Mouse (Mus musculus) lung, embryonic 16.5 days (tissue): ENCODE measurements around the gene Klhl22. TPM values are rescaled to one million over a fixed set of nuclear protein-coding genes. Genes with fewer than 3 reads are reported as not detected.

Source experiments
- ATAC-seq: fragments of 200-750 bp; cut with Nextera tagmentation; 2 replicates; pipeline ENCODE4 v1.8.0; 2017; ENCODE audit warnings: low read depth, mild to moderate bottlenecking, moderate library complexity
- H3K27ac ChIP-seq: fragments of 300-500 bp; sonication (generic); 2 replicates; pipeline ENCODE4 v1.5.1; 2014; ENCODE audit warnings: mild to moderate bottlenecking, control low read depth, low read length
- H3K27me3 ChIP-seq: fragments of 300-500 bp; sonication (generic); 2 replicates; pipeline ENCODE4 v1.6.1; 2014; ENCODE audit warnings: low read depth, low read length, mixed read lengths; ENCODE audit not compliant: control insufficient read depth, insufficient read depth
- H3K36me3 ChIP-seq: fragments of 300-500 bp; sonication (generic); 2 replicates; pipeline ENCODE4 v1.6.1; 2014; ENCODE audit warnings: low read length; ENCODE audit not compliant: control insufficient read depth, insufficient read depth
- H3K4me1 ChIP-seq: fragments of 300-500 bp; sonication (generic); replicated peaks from 2 replicates; pipeline ENCODE4 v1.6.1; 2014; ENCODE audit warnings: low read length, mixed read lengths; ENCODE audit not compliant: control insufficient read depth, insufficient read depth
- H3K4me2 ChIP-seq: fragments of 300-500 bp; sonication (generic); 2 replicates; pipeline ENCODE4 v1.6.1; 2014; ENCODE audit warnings: low read depth, low read length, control low read depth
- H3K4me3 ChIP-seq: fragments of 300-500 bp; sonication (generic); 2 replicates; pipeline ENCODE4 v1.5.1; 2014; ENCODE audit warnings: mild to moderate bottlenecking, low read length, control low read depth
- H3K9ac ChIP-seq: fragments of 300-500 bp; sonication (generic); 2 replicates; pipeline ENCODE4 v1.6.1; 2014; ENCODE audit warnings: low read length, control low read depth
- H3K9me3 ChIP-seq: fragments of 300-500 bp; sonication (generic); 2 replicates; pipeline ENCODE4 v1.6.1; 2016; ENCODE audit warnings: low read length; ENCODE audit not compliant: control insufficient read depth
- WGBS: fragments of 180-500 bp; shearing (Covaris S2); extraction: QIAGEN DNeasy Blood & Tissue Kit; methylation state at CpG from one replicate; pipeline ENCODE4 v1.1.7; 2014; 5-methylcytosine and 5-hydroxymethylcytosine counted together
- polyA plus RNA-seq: library from polyadenylated mRNA; unstranded; fragments of >200 nt; fragmentation: Nextera tagmentation; extraction: Ambion mirVana; gene quantifications from 2 replicates; pipeline ENCODE4 v1.2.1, GENCODE M21; 2015

The Klhl22 gene
- polyA plus RNA-seq, 1 experiment from 2014 or later = 59.0 TPM

DNA sequence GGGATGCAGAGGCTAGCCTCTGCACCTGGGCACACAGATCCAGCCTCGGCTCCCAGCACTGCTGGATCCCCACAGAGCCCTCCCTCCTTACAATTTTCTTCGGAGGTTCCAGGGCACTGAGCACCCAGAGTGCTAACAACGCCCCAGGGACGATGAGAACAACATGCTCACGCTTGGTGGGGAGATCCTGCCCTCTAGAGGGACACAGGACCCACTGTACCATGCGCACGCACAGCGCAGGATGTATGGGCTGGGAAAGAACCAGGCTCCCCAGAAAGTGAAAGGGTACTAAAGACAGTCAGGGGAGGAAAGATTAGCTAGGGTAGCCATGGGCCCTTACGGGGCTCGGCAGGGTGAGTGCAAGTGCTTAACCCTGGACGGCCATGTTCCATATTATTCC is 72.4 kb downstream of the Klhl22 start:
- Histone ChIP-seq H3K27ac (no peak overlapping the region), H3K4me1 (peaks cover 5% of the 10 kb centered on the region), H3K9me3 (no peaks in the 10 kb centered on the region), H3K4me3 (no peak overlapping the region), H3K4me2 (no peak overlapping the region), H3K27me3 (peaks cover 60% of the 10 kb centered on the region), H3K9ac (no peak overlapping the region), H3K36me3 (no peaks in the 10 kb centered on the region)
- peak; percentile 37; the same call in 1 of the 2 replicates for ATAC-seq
- 18% methylated on average over 11 of the region's 11 CpGs for WGBS

DNA sequence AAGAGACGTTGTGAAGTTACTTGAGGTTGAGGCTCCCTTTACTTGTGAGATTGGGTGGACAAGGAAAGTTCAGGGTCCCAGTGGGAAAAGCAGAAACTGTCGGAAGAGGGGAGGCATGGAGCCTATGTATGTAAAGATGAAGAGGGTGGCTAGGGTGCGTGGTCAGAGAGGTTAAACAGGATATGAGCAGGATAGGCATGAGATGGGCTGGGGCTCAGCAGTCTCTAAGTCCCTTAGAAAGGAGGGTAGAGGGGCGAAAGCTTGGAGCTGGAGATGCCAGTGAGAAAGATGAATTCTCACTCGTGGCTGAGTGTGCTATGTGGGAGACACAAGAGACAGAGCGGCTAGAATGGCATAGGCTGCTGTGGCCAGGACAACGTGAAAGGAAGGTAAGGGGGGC is 73.4 kb downstream of the Klhl22 start, which contains the start of gene B830017H08Rik:
B830017H08Rik (plus strand) TSS at position 301 of the 400 bp plus-strand sequence.
- Histone ChIP-seq H3K27ac (no peak within 1 kb of the TSS), H3K4me1 (peaks cover 5% of the 10 kb centered on the region), H3K27me3 (peaks cover 60% of the 10 kb centered on the region), H3K9me3 (no peaks in the 10 kb centered on the region), H3K36me3 (no peaks in the 10 kb centered on the region), H3K4me2 (peak within 1 kb of the TSS; percentile 98), H3K9ac (peak within 1 kb of the TSS; percentile 64), H3K4me3 (peak within 1 kb of the TSS; percentile 61)
- WGBS = 27% methylated on average over 7 of the region's 7 CpGs
- ATAC-seq = no peak

DNA sequence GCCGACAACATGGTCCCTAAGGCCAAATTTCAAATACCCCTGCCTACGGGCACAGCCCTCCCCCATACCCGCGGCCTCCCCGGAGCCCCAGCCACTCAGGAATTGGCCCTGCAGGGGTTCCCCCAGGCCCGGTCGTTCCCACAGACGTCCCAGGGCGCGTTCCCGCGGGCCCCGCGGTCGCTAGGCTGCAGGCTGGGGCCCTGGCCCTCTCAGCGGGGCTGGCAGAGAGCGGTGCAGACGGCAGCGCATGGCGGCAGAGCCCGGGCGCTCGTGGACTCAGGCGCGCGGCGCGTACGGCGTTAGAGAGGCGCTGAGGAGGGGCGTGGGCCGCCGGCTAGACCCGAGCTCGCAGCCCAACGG is 73.9 kb downstream of the Klhl22 start:
- no peaks in the 10 kb centered on the region for H3K36me3 ChIP-seq
- peak overlapping the region; percentile 98 for H3K4me2 ChIP-seq
- ATAC-seq = peak; percentile 47
- under 1% methylated on average over 35 of the region's 37 CpGs for WGBS
- peak overlapping the region; percentile 64 for H3K9ac ChIP-seq
- no peak overlapping the region for H3K27ac ChIP-seq
- no peaks in the 10 kb centered on the region for H3K9me3 ChIP-seq
- peaks cover 5% of the 10 kb centered on the region for H3K4me1 ChIP-seq
- peak overlapping the region; percentile 61 for H3K4me3 ChIP-seq
- H3K27me3 ChIP-seq = peaks cover 60% of the 10 kb centered on the region

DNA sequence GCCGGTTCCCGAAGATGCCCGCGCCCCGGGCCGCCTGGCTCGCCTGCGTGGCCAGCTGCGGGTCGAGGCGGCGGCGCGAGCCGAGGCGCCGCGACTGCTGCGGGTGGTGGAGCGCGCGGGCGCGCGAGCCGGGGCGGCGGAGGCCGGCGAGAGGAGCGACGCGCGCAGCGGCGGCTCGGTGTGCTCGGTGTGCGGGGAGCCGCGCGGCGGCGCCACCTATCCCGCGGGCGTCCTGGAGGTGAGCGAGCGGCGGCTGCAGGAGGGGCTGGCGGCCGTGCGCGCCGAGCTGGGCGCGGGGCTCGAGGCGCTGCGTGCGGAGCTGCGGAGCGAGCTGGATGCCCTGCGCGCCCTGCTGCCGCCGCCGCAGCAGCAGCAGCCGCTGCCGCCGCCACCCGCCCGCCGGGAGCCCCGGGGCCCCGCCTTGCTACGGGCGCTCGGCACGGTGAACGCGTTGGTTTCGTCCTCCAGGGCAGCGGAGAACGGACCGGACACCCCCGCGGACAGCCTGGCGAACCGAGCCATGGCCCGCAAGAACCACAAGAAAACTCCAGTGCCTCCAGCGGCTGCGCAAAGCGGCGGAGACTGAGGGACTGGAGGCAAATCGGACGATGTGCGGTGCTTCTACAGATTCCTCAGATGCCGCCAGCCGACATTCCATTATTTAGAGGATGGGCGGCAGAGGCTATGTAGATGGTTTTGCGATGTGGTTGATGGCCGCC is 74.4 kb downstream of the Klhl22 start:
- H3K4me3 ChIP-seq = peak overlapping the region; percentile 61
- under 1% methylated on average over 56 of the region's 103 CpGs for WGBS
- H3K36me3 ChIP-seq = no peaks in the 10 kb centered on the region
- peaks cover 60% of the 10 kb centered on the region for H3K27me3 ChIP-seq
- peaks cover 5% of the 10 kb centered on the region for H3K4me1 ChIP-seq
- ATAC-seq = peak; percentile 29; the same call in 1 of the 2 replicates
- peak overlapping the region; percentile 98 for H3K4me2 ChIP-seq
- no peak overlapping the region for H3K27ac ChIP-seq
- peak overlapping the region; percentile 64 for H3K9ac ChIP-seq
- H3K9me3 ChIP-seq = no peaks in the 10 kb centered on the region

DNA sequence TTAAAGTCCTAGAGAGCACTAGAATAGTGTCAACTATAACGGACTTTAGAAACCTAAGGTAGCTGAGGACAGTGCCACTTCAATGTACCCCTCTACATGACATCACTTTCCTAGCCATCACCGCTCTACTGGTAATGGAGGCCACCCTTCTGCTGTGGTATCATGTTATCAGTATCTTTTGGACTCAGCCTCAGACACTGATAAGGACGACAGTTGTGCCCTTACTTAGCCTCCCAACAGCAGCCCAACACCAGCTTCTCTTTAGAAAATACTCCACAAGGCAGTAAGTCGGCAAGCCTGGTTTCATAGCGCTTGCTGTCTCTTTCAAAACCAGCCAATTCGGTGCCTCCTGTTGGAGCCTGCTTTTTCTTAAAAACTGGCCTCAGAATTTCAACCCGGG is 75.1 kb downstream of the Klhl22 start:
- Histone ChIP-seq H3K36me3 (no peaks in the 10 kb centered on the region), H3K9me3 (no peaks in the 10 kb centered on the region), H3K4me3 (peak overlapping the region; percentile 61), H3K27ac (no peak overlapping the region), H3K27me3 (peaks cover 60% of the 10 kb centered on the region), H3K4me2 (peak overlapping the region; percentile 98), H3K4me1 (peaks cover 5% of the 10 kb centered on the region), H3K9ac (no peak overlapping the region)
- no peak for ATAC-seq
- 41% methylated on average over 7 of the region's 7 CpGs for WGBS

DNA sequence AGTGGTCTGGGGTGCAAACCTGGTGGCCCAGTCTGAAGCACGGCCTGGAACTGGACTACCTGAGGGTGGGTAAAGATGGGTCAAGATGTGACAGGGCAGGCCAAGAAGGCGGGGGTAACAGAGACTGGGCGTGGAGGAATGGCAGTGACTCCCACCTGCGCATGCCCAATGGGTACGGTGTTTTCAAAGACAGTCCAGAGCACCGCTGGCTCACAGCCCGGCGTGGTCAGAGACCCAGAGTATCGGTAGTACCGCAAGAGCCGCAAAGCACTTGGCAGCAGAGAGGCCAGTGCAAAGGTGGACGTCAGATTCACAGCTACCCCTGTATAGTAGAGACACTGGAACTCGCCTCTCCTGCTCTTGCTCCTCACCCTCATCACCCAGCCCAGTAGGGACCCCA is 76.1 kb downstream of the Klhl22 start:
- Histone ChIP-seq H3K9me3 (no peaks in the 10 kb centered on the region), H3K27me3 (peaks cover 57% of the 10 kb centered on the region), H3K36me3 (no peaks in the 10 kb centered on the region), H3K4me2 (no peak overlapping the region), H3K4me3 (no peak overlapping the region), H3K27ac (no peak overlapping the region), H3K4me1 (peaks cover 5% of the 10 kb centered on the region), H3K9ac (no peak overlapping the region)
- no peak for ATAC-seq
- 51% methylated on average over 13 of the region's 13 CpGs for WGBS

DNA sequence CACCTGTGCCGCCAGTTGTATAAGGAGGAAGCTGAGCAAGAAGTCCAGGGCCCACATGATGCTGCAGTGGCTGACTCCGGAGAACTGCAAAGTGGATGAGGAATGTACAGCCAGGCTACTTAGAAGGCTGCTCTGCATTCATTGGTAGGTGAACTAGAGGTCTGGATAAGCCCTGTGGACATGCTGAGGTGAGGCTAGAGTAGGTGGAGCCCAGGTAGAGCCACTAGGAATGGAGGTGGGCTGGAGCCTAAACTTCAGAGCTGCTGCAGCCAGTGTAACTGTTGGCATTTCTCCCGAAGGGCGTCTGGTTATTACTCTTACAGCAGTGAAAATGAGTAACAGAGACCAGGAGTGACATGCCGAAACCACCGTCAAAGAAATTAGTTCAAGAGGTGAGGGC is 78.6 kb downstream of the Klhl22 start, which contains the start of gene Car15:
Car15 (minus strand) TSS at position 314 of the 400 bp plus-strand sequence.
- no peak within 1 kb of the TSS for H3K9ac ChIP-seq
- 67% methylated on average over 6 of the region's 6 CpGs for WGBS
- H3K27ac ChIP-seq = no peak within 1 kb of the TSS
- no peak for ATAC-seq
- peaks cover 33% of the 10 kb centered on the region for H3K27me3 ChIP-seq
- H3K9me3 ChIP-seq = no peaks in the 10 kb centered on the region
- peaks cover 19% of the 10 kb centered on the region for H3K36me3 ChIP-seq
- H3K4me1 ChIP-seq = peaks cover 5% of the 10 kb centered on the region
- H3K4me3 ChIP-seq = no peak within 1 kb of the TSS
- no peak within 1 kb of the TSS for H3K4me2 ChIP-seq

DNA sequence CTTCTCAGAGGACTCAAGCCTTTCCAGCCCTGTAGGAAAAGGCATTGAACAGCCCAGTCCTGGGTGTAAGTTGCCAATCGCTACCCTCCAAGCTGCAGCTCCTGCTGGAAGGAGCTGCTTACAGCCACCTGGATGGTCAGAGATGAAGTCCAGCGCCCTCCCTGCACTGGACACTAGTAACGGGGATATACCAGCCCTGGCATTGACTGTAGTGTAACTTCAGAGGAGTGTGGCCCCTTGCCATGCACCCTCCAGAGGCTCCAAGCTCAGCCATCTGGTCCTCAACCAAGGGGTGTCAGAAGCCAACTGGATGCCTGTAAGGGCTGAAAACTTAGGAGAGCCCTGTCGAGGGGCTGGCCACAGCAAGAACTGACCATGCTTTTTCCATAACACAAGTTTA is 80.6 kb downstream of the Klhl22 start:
- H3K4me2 ChIP-seq = no peak overlapping the region
- no peak overlapping the region for H3K27ac ChIP-seq
- no peaks in the 10 kb centered on the region for H3K4me1 ChIP-seq
- H3K36me3 ChIP-seq = peaks cover 36% of the 10 kb centered on the region
- H3K9ac ChIP-seq = no peak overlapping the region
- H3K9me3 ChIP-seq = no peaks in the 10 kb centered on the region
- ATAC-seq = no peak
- WGBS = 78% methylated on average over 4 of the region's 4 CpGs
- peaks cover 14% of the 10 kb centered on the region for H3K27me3 ChIP-seq
- no peak overlapping the region for H3K4me3 ChIP-seq

DNA sequence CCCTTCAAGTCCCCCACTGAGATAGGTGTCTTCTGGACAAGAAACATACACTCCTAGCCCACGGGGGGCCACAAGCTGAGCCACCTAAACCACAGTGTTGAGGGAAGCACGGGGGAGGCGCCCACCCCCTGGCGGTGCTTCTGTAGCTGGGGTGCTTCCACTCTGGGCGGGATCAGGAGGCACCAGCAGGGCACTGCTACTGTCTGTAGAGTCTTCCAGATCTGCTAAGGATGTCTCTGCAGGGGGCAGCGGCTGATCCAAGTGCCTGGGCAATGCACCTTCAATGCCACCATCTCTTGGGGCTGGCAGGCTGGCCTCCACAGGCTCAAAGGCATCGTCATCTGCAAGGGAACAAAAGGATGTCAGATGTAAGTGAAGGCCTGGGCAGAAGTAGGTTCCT is 83.0 kb downstream of the Klhl22 start:
- Histone ChIP-seq H3K9me3 (no peaks in the 10 kb centered on the region), H3K27ac (no peak overlapping the region), H3K4me2 (no peak overlapping the region), H3K4me1 (no peaks in the 10 kb centered on the region), H3K27me3 (no peaks in the 10 kb centered on the region), H3K4me3 (no peak overlapping the region), H3K36me3 (peaks cover 48% of the 10 kb centered on the region), H3K9ac (no peak overlapping the region)
- ATAC-seq = no peak
- 94% methylated on average over 7 of the region's 7 CpGs for WGBS
